In the genomic region with DNA sequence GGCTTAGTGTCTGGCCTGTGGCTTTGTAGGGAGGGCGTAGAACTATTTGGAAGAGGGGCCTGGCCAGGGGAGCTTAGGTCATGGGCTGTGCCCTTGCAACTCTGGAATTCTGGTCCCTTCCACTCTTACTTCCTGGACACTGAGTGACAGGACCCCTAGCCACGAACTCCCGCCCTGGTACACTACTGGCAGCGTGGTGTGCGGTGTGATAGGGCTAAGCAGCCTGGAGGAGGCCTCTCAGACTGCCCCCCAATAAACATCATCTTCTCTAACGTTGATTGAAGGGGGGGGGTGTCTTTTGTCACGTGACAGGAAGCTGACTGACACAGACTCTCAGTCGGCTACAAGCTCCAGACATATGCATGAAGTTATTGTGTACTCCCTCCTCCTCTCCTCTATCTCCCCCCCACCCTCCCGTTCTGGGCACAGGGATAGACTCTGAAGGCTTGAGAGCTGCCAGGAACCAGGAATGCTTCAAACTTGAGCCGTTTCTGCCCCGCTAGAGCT, we compare ENCODE assay signal across 7 mouse cellular contexts. TPM values are rescaled to one million over a fixed set of nuclear protein-coding genes. Genes with fewer than 3 reads are reported as not detected.
DNase-seq lines count a peak whose midpoint lies in the region; ATAC-seq lines count a peak whose summit lies in the region.

No protein-coding gene starts in this region.

- no peaks in the 10 kb centered on the region for H3K27me3 ChIP-seq in intestine, embryonic 14.5 days (replicated peaks; ENCODE audit: control insufficient read depth, insufficient read depth, low read length)

- H3K9me3 ChIP-seq in intestine, embryonic 14.5 days (ENCODE audit: control insufficient read depth, low read length): peaks cover 7% of the 10 kb centered on the region; the same call in 1 of the 2 replicates

- no peak overlapping the region for H3K4me3 ChIP-seq in intestine, embryonic 14.5 days (ENCODE audit: low read depth, low read length)

- H3K4me2 ChIP-seq in intestine, embryonic 14.5 days (ENCODE audit: low read length): peak overlapping the region; percentile 22; the same call in 1 of the 2 replicates

- ATAC-seq in intestine, embryonic 14.5 days (replicated peaks; ENCODE audit: low FRiP score, low TSS enrichment, low read depth): peak; percentile 68

- H3K4me1 ChIP-seq in intestine, embryonic 14.5 days (replicated peaks; ENCODE audit: control insufficient read depth, insufficient read depth, low read length): peaks cover 14% of the 10 kb centered on the region

- 36% methylated on average over 11 of the region's 11 CpGs for WGBS in intestine, embryonic 14.5 days

- peak; percentile 37 to 64 for DNase-seq in CD8-positive naive resting alpha-beta T cell, adult 2 months (ENCODE audit: low read depth in 2 of 2, low spot score in 2 of 2)
- peak; percentile 64 for DNase-seq in T-cell, adult 2 months (ENCODE audit: low spot score)
- no peak for DNase-seq in intestine, embryonic 14.5 days (ENCODE audit: low spot score)
- DNase-seq in lung, postnatal 36 days: peak; percentile 58
- DNase-seq in urinary bladder, postnatal 36 days (ENCODE audit: low spot score in 2 of 2): no peak
- DNase-seq in layer of hippocampus, adult 9-11 months: no peak
- DNase-seq in right cerebral cortex, postnatal 25 days: no peak

- H3K9ac ChIP-seq in intestine, embryonic 14.5 days (ENCODE audit: low read length): no peak overlapping the region

- H3K36me3 ChIP-seq in intestine, embryonic 14.5 days (ENCODE audit: control insufficient read depth, insufficient read depth, low read length): no peaks in the 10 kb centered on the region

- H3K27ac ChIP-seq in intestine, embryonic 14.5 days (ENCODE audit: low read depth): peak overlapping the region; percentile 51

RNA-seq across cellular contexts. Expression of a gene that starts 21.4 kb away (rescaled TPM):
- polyA plus RNA-seq in intestine, embryonic 14.5 days (2014; fragmentation: Nextera tagmentation; extraction: Ambion mirVana): 62.0 and 67.7 TPM in 2 replicates

RNA-seq across cellular contexts. Expression of a gene that starts 44.1 kb away (rescaled TPM):
- polyA plus RNA-seq in intestine, embryonic 14.5 days (2014; fragmentation: Nextera tagmentation; extraction: Ambion mirVana): 104 and 114 TPM in 2 replicates

Comparison
In these comparisons a context has a peak if more than half of its experiments do, and no peak if none do; other contexts are left out.
1. DNase-seq: peak in CD8-positive naive resting alpha-beta T cell, adult 2 months (2 of 2), T-cell, adult 2 months (single experiment) and lung, postnatal 36 days (single experiment); none in intestine, embryonic 14.5 days (single experiment), urinary bladder, postnatal 36 days (0 of 2), layer of hippocampus, adult 9-11 months (single experiment) and right cerebral cortex, postnatal 25 days (single experiment).